Mouse (Mus musculus) intestine, embryonic 16.5 days (tissue): ENCODE data around the gene Srp72. TPM values are rescaled to one million over a fixed set of nuclear protein-coding genes. Genes with fewer than 3 reads are reported as not detected.
"Not testable (repeated sequence)": the region's sequence is repeated elsewhere in the genome, so short reads cannot be mapped to it uniquely, and the experiment has no call there.

Experiments used
- ATAC-seq: fragments of 200-750 bp; cut with Nextera tagmentation; 2 replicates; pipeline ENCODE4 v1.8.0; 2017; ENCODE audit warnings: moderate TSS enrichment, moderate library complexity
- H3K27ac ChIP-seq: fragments of 300-500 bp; sonication (generic); 2 replicates; pipeline ENCODE4 v1.5.1; 2014; ENCODE audit warnings: mild to moderate bottlenecking, low read length
- H3K27me3 ChIP-seq: fragments of 300-500 bp; sonication (generic); replicated peaks from 2 replicates; pipeline ENCODE4 v1.6.1; 2014; ENCODE audit warnings: low read length, control low read depth, mixed read lengths; ENCODE audit not compliant: control insufficient read depth, insufficient read depth
- H3K36me3 ChIP-seq: fragments of 300-500 bp; sonication (generic); 2 replicates; pipeline ENCODE4 v1.6.1; 2014; ENCODE audit warnings: low read length, control low read depth; ENCODE audit not compliant: control insufficient read depth, insufficient read depth
- H3K4me1 ChIP-seq: fragments of 300-500 bp; sonication (generic); 2 replicates; pipeline ENCODE4 v1.6.1; 2014; ENCODE audit warnings: low read length, control low read depth, mixed read lengths; ENCODE audit not compliant: control insufficient read depth, insufficient read depth
- H3K4me2 ChIP-seq: fragments of 300-500 bp; sonication (generic); 2 replicates; pipeline ENCODE4 v1.6.1; 2014; ENCODE audit warnings: low read depth, low read length, control low read depth
- H3K4me3 ChIP-seq: fragments of 300-500 bp; sonication (generic); 2 replicates; pipeline ENCODE4 v1.5.1; 2014; ENCODE audit warnings: mild to moderate bottlenecking, low read length
- H3K9ac ChIP-seq: fragments of 300-500 bp; sonication (generic); 2 replicates; pipeline ENCODE4 v1.6.1; 2014; ENCODE audit warnings: low read depth, low read length
- H3K9me3 ChIP-seq: fragments of 300-500 bp; sonication (generic); 2 replicates; pipeline ENCODE4 v1.6.1; 2016; ENCODE audit warnings: low read length, control low read depth; ENCODE audit not compliant: control insufficient read depth
- WGBS: fragments of 180-500 bp; shearing (Covaris S2); extraction: QIAGEN DNeasy Blood & Tissue Kit; methylation state at CpG from one replicate; pipeline ENCODE4 v1.1.7; 2014; 5-methylcytosine and 5-hydroxymethylcytosine counted together
- polyA plus RNA-seq: library from polyadenylated mRNA; unstranded; fragments of >200 nt; fragmentation: Nextera tagmentation; extraction: Ambion mirVana; gene quantifications from 2 replicates; pipeline ENCODE4 v1.2.1, GENCODE M21; 2015

Gene Srp72
- polyA plus RNA-seq, 1 experiment from 2014 or later = 90.7 TPM

- Histone ChIP-seq H3K36me3 (peaks cover 7% of the 10 kb centered on the region; the same call in 1 of the 2 replicates), H3K4me3 (no peak overlapping the region), H3K27me3 (no peaks in the 10 kb centered on the region), H3K4me1 (peaks cover 16% of the 10 kb centered on the region), H3K27ac (no peak overlapping the region), H3K9me3 (no peaks in the 10 kb centered on the region), H3K9ac (no peak overlapping the region), H3K4me2 (no peak overlapping the region)
- 98% methylated on average over 1 of the region's 1 CpGs for WGBS
- ATAC-seq = no peak
Observed at GRCm38 (mm10) chr5:76957954-76958353, 16.5 kb upstream of the Srp72 start.

- H3K36me3 ChIP-seq = peaks cover 9% of the 10 kb centered on the region; the same call in 1 of the 2 replicates
- H3K27me3 ChIP-seq = no peaks in the 10 kb centered on the region
- peaks cover 10% of the 10 kb centered on the region for H3K4me1 ChIP-seq
- WGBS = 77% methylated on average over 5 of the region's 5 CpGs
- ATAC-seq = peak; percentile 66; the same call in 1 of the 2 replicates
- H3K4me2 ChIP-seq = no peak overlapping the region
- H3K9me3 ChIP-seq = no peaks in the 10 kb centered on the region
- no peak overlapping the region for H3K4me3 ChIP-seq
- H3K27ac ChIP-seq = no peak overlapping the region
- no peak overlapping the region for H3K9ac ChIP-seq
Observed at GRCm38 (mm10) chr5:76959587-76959986, 14.9 kb upstream of the Srp72 start.

- Histone ChIP-seq H3K9ac (no peak overlapping the region), H3K4me3 (no peak overlapping the region), H3K36me3 (peaks cover 9% of the 10 kb centered on the region), H3K4me1 (no peaks in the 10 kb centered on the region), H3K27ac (no peak overlapping the region), H3K9me3 (no peaks in the 10 kb centered on the region), H3K27me3 (no peaks in the 10 kb centered on the region), H3K4me2 (no peak overlapping the region)
- no peak for ATAC-seq
- 86% methylated on average over 11 of the region's 11 CpGs for WGBS
Observed at GRCm38 (mm10) chr5:76962545-76962944, 11.9 kb upstream of the Srp72 start.

GRCm38 (mm10) chr5:76964651-76965050 is 9.8 kb upstream of the Srp72 start:
- H3K36me3 ChIP-seq = peaks cover 16% of the 10 kb centered on the region
- no peak overlapping the region for H3K4me3 ChIP-seq
- no peaks in the 10 kb centered on the region for H3K9me3 ChIP-seq
- no peak for ATAC-seq
- H3K27ac ChIP-seq = no peak overlapping the region
- H3K4me2 ChIP-seq = no peak overlapping the region
- no peaks in the 10 kb centered on the region for H3K4me1 ChIP-seq
- no peak overlapping the region for H3K9ac ChIP-seq
- H3K27me3 ChIP-seq = no peaks in the 10 kb centered on the region
- 92% methylated on average over 3 of the region's 3 CpGs for WGBS

- 65% methylated on average over 5 of the region's 5 CpGs for WGBS
- H3K36me3 ChIP-seq = peaks cover 13% of the 10 kb centered on the region
- H3K9me3 ChIP-seq = no peaks in the 10 kb centered on the region
- no peak for ATAC-seq
- H3K4me2 ChIP-seq = no peak overlapping the region
- no peak overlapping the region for H3K27ac ChIP-seq
- H3K4me3 ChIP-seq = no peak overlapping the region
- H3K4me1 ChIP-seq = peaks cover 5% of the 10 kb centered on the region; the same call in 1 of the 2 replicates
- H3K9ac ChIP-seq = no peak overlapping the region
- H3K27me3 ChIP-seq = no peaks in the 10 kb centered on the region
Observed at GRCm38 (mm10) chr5:76969250-76969649, 5.2 kb upstream of the Srp72 start.

GRCm38 (mm10) chr5:76971115-76971514 is 3.4 kb upstream of the Srp72 start:
- H3K4me1 ChIP-seq = peaks cover 11% of the 10 kb centered on the region; the same call in 1 of the 2 replicates
- H3K27ac ChIP-seq, H3K9me3 ChIP-seq, H3K27me3 ChIP-seq, H3K4me3 ChIP-seq, H3K36me3 ChIP-seq, ATAC-seq, H3K9ac ChIP-seq, H3K4me2 ChIP-seq: not testable (repeated sequence)
- WGBS = 59% methylated on average over 1 of the region's 1 CpGs

GRCm38 (mm10) chr5:76973488-76973887 is 995 bp upstream of the Srp72 start:
- 57% methylated on average over 3 of the region's 3 CpGs for WGBS
- ATAC-seq = no peak

GRCm38 (mm10) chr5:76974207-76974553 is 303 bp upstream of the Srp72 start:
- Histone ChIP-seq H3K4me1 (peaks cover 11% of the 10 kb centered on the region; the same call in 1 of the 2 replicates), H3K27ac (no peak overlapping the region), H3K36me3 (no peaks in the 10 kb centered on the region), H3K4me2 (peak overlapping the region; percentile 62), H3K4me3 (peak overlapping the region; percentile 78), H3K9ac (peak overlapping the region; percentile 92), H3K9me3 (no peaks in the 10 kb centered on the region), H3K27me3 (no peaks in the 10 kb centered on the region)
- ATAC-seq = peak; percentile 58; the same call in 1 of the 2 replicates
- 2% methylated on average over 17 of the region's 17 CpGs for WGBS

More at GRCm38 (mm10) chr5:76973488-76973887, 995 bp upstream of the Srp72 start:
- no peaks in the 10 kb centered on the region for H3K9me3 ChIP-seq
- peaks cover 6% of the 10 kb centered on the region; the same call in 1 of the 2 replicates for H3K36me3 ChIP-seq
- no peak overlapping the region for H3K27ac ChIP-seq
- peak overlapping the region; percentile 92; the same call in 1 of the 2 replicates for H3K9ac ChIP-seq
- H3K4me2 ChIP-seq = peak overlapping the region; percentile 62
- H3K27me3 ChIP-seq = no peaks in the 10 kb centered on the region
- peaks cover 11% of the 10 kb centered on the region; the same call in 1 of the 2 replicates for H3K4me1 ChIP-seq
- H3K4me3 ChIP-seq = peak overlapping the region; percentile 78

- Histone ChIP-seq H3K4me1 (peaks cover 11% of the 10 kb centered on the region; the same call in 1 of the 2 replicates), H3K27me3 (no peaks in the 10 kb centered on the region), H3K27ac (no peak overlapping the region), H3K36me3 (peaks cover 7% of the 10 kb centered on the region; the same call in 1 of the 2 replicates), H3K9ac (peak overlapping the region; percentile 92; the same call in 1 of the 2 replicates), H3K4me2 (peak overlapping the region; percentile 61), H3K4me3 (peak overlapping the region; percentile 78), H3K9me3 (no peaks in the 10 kb centered on the region)
- no peak for ATAC-seq
- 81% methylated on average over 8 of the region's 8 CpGs for WGBS
Observed at GRCm38 (mm10) chr5:76975736-76976135, 1.3 kb downstream of the Srp72 start.

GRCm38 (mm10) chr5:76984015-76984414 is 9.5 kb downstream of the Srp72 start:
- Histone ChIP-seq H3K9me3 (no peaks in the 10 kb centered on the region), H3K36me3 (peaks cover 27% of the 10 kb centered on the region), H3K4me1 (no peaks in the 10 kb centered on the region), H3K4me2 (no peak overlapping the region), H3K27ac (no peak overlapping the region), H3K9ac (no peak overlapping the region), H3K4me3 (no peak overlapping the region), H3K27me3 (no peaks in the 10 kb centered on the region)
- 93% methylated on average over 11 of the region's 11 CpGs for WGBS
- ATAC-seq = no peak
